Mouse (Mus musculus): ENCODE measurements around the gene Csf3. TPM values are rescaled to one million over a fixed set of nuclear protein-coding genes. Genes with fewer than 3 reads are reported as not detected.

The Csf3 gene
- polyA plus RNA-seq, 1 experiment from 2014 or later, result not detected

DNA sequence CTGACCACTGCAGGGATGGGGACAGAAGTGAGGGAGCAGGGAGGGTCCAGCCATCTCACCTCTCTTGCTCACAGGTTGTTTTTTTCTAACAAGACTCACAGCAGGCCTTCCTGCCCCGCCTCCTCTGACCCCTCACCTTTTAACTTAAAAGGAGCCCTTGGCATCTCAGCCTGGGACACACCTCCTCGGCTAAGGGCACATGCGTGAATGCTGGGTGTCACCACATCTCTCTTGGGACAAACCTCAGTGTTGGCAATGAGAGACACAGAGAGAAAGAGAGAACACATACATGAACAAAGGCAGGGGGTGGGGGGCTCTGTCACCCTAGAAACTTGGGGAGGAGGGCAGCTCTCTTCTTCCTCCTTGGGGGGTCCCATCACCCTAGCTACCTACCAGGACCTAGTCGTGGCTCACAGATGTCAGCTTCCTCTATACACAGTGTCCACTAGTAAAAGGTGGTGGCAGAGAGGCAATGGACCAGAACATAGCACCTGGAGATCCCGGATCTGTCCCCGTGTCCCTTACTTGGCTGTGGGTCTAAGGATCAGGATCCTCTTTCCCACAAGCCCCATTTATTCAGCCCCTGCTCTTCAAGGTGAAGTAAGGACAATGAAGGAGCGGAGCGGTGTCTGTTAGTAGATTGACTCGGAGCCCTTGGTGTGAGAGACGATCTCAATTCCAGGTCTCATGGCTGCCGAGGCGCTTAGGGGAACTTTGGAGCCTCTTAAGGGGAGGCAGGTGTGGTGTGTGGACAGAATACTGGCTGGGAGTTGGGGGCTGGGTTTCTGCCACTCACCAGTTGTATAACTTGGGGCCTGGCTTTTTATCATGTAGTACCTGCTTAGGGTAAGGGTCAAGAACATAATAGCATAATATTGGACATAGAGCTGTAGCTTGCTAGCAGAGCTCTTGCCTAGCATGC is 45.1 kb downstream of the Csf3 start:
- H3K4me3 ChIP-seq (ENCODE audit: low read depth, low read length), result no peak overlapping the region
- H3K27me3 ChIP-seq (replicated peaks; ENCODE audit: control insufficient read depth, insufficient read depth, low read length), result no peaks in the 10 kb centered on the region
- ATAC-seq (replicated peaks; ENCODE audit: low FRiP score, low TSS enrichment, low read depth) (no peak), DNase-seq (ENCODE audit: low spot score) (no peak)
- H3K9ac ChIP-seq (ENCODE audit: low read length), result no peak overlapping the region
- peak overlapping the region; percentile 41 for H3K4me2 ChIP-seq (ENCODE audit: low read length)
- H3K36me3 ChIP-seq (ENCODE audit: control insufficient read depth, insufficient read depth, low read length), result no peaks in the 10 kb centered on the region; the same call in 1 of the 2 replicates
- no peaks in the 10 kb centered on the region for H3K9me3 ChIP-seq (ENCODE audit: control insufficient read depth, low read length)
- WGBS, result 41% methylated on average over 12 of the region's 12 CpGs
- peak overlapping the region; percentile 73 for H3K27ac ChIP-seq (ENCODE audit: low read depth)
- H3K4me1 ChIP-seq (replicated peaks; ENCODE audit: control insufficient read depth, insufficient read depth, low read length), result peaks cover 84% of the 10 kb centered on the region

DNA sequence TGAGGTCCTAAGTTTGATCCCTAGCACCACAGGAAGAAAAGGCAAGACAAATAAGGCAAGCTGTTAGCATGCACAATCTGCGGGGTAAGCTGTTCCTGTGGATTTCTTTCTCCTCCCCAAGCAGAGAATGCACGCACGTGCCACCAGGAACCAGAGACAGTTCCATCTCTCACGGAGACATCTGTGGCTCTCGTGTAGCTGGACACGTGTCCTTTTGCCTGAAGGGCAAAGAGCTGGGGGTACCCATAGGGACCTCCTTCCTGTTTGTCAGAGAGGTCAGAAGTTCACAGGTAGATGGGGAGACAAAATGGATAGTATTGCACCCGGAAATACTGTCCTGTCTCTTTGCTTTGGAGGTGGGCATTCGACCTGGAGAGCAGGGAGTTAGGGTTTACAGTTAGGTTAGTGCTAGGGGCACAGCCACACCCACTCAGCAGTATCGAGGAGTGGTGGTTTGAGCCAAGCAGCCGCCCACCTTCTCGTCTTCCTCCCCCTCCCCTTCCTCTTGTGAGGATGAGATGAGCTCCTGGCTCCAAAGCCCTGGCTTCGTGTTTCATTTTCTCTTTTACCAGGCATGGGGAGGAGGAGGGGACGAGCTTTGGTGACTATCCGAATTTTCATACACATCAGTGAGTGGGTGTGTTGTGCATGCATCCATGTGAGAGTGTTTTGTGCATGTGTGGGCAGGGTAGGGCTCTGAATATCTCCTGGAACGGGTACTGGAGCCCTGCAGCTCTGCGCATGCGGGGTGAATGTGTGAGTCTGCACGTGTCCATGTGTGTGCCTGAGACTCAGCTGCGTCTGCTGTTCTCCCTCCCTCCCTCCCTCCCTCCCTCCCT is 46.0 kb downstream of the Csf3 start:
- H3K9me3 ChIP-seq (ENCODE audit: control insufficient read depth, low read length), result no peaks in the 10 kb centered on the region
- peak; percentile 52; the same call in 1 of the 2 replicates for ATAC-seq (replicated peaks; ENCODE audit: low FRiP score, low TSS enrichment, low read depth)
- H3K27ac ChIP-seq (ENCODE audit: low read depth), result peak overlapping the region; percentile 73
- peaks cover 91% of the 10 kb centered on the region for H3K4me1 ChIP-seq (replicated peaks; ENCODE audit: control insufficient read depth, insufficient read depth, low read length)
- no peaks in the 10 kb centered on the region for H3K27me3 ChIP-seq (replicated peaks; ENCODE audit: control insufficient read depth, insufficient read depth, low read length)
- no peaks in the 10 kb centered on the region; the same call in 1 of the 2 replicates for H3K36me3 ChIP-seq (ENCODE audit: control insufficient read depth, insufficient read depth, low read length)
- peak overlapping the region; percentile 41 for H3K4me2 ChIP-seq (ENCODE audit: low read length)
- H3K4me3 ChIP-seq (ENCODE audit: low read depth, low read length), result peak overlapping the region; percentile 12
- WGBS, result 4% methylated on average over 19 of the region's 19 CpGs
- DNase-seq (ENCODE audit: low spot score), result peak; percentile 80
- H3K9ac ChIP-seq (ENCODE audit: low read length), result no peak overlapping the region

DNA sequence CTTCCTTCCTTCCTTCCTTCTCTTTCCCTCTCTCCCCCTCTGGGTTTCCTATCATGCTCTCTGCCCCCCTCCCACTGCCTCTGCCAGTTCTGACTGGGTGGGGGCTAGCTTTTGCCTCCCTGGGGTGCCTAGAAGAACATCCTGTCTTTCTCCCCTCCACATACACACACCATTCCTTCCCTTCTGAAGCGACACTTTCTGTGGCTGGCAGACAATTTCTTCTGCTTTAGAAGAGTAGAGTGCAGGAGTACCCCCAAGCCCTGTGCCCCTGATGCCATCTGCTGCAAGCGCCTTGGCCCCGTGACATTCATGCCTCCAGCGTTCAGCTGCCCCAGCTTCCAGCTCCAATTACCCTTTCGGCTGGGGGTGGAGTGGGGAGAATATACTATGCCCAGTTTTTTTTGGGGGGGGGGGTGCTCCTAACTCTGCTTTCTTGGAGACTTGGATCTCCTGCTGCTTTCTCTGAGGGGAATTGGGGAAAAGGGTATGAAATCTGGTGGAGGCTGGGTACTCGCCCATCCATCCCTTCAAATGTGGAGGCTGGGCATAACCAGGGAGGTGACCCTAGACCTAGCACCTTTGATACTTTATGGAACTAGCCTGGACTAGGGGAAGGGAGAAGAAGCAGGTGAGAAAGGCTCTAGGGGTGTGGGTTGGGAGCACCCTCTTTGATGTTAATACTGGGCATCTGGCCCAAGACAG is 46.9 kb downstream of the Csf3 start:
- peak overlapping the region; percentile 16 for H3K4me3 ChIP-seq (ENCODE audit: low read depth, low read length)
- WGBS, result 26% methylated on average over 6 of the region's 6 CpGs

DNA sequence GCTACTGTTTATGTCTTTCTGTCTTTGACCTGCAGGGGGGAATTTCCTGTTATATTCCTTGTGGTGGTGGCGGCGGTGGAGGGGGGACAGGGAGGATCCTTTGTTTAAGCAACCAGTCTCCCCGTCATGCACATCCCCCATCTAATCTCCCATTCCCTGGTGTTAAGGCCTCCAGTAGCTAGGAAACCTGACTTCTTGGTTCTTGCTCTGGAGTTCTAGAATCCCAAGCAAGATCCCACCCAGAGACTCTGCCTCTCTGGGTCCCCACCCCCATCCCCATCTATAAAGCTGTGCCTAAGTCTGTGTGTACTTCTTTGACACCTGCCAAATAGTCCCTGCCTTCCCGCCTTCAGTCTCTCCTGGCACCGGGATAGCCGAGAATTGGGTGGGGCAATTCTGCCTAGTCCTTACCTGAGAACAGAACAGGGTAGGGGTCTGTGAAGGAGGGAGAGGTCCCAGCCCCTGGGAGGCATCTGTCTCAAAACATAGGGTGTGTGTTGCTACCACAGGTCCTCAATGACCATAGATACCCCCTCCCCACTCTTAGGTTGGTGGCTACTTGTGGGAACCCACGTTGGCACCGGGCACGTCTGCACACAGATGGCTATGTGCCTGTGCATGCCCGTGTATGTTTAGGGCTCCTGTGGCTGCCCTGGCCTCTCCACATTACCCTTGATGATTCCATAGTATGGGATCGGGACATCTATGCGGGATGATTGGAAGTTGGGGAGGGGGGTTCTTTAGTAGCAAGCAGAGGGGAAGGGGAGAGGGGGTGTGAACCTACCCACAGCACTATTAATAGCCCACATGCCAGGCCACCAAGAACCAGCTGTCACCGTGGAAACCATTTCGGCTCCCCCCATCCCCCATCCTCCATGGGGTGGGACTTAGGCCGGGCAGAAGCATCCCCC is 47.7 kb downstream of the Csf3 start:
- Histone ChIP-seq H3K9ac (ENCODE audit: low read length) (peak overlapping the region; percentile 16), H3K36me3 (ENCODE audit: control insufficient read depth, insufficient read depth, low read length) (peaks cover 4% of the 10 kb centered on the region), H3K27me3 (replicated peaks; ENCODE audit: control insufficient read depth, insufficient read depth, low read length) (no peaks in the 10 kb centered on the region), H3K9me3 (ENCODE audit: control insufficient read depth, low read length) (no peaks in the 10 kb centered on the region), H3K4me3 (ENCODE audit: low read depth, low read length) (peak overlapping the region; percentile 16; the same call in 1 of the 2 replicates), H3K4me1 (replicated peaks; ENCODE audit: control insufficient read depth, insufficient read depth, low read length) (peaks cover 96% of the 10 kb centered on the region), H3K4me2 (ENCODE audit: low read length) (peak overlapping the region; percentile 39), H3K27ac (ENCODE audit: low read depth) (peak overlapping the region; percentile 73)
- 22% methylated on average over 15 of the region's 15 CpGs for WGBS
- ATAC-seq (replicated peaks; ENCODE audit: low FRiP score, low TSS enrichment, low read depth) (no peak), DNase-seq (ENCODE audit: low spot score) (no peak)

More for the DNA sequence above, 46.9 kb downstream of the Csf3 start:
- 0 out of 2 replicates have a peak overlapping the region, but pooled peaks have one; percentile 23 for H3K9ac ChIP-seq (ENCODE audit: low read length)
- H3K4me2 ChIP-seq (ENCODE audit: low read length), result peak overlapping the region; percentile 39
- H3K4me1 ChIP-seq (replicated peaks; ENCODE audit: control insufficient read depth, insufficient read depth, low read length), result peaks cover 97% of the 10 kb centered on the region
- H3K27me3 ChIP-seq (replicated peaks; ENCODE audit: control insufficient read depth, insufficient read depth, low read length), result no peaks in the 10 kb centered on the region
- ATAC-seq (replicated peaks; ENCODE audit: low FRiP score, low TSS enrichment, low read depth) (no peak), DNase-seq (ENCODE audit: low spot score) (no peak)
- peak overlapping the region; percentile 73 for H3K27ac ChIP-seq (ENCODE audit: low read depth)
- H3K9me3 ChIP-seq (ENCODE audit: control insufficient read depth, low read length), result no peaks in the 10 kb centered on the region
- H3K36me3 ChIP-seq (ENCODE audit: control insufficient read depth, insufficient read depth, low read length), result no peaks in the 10 kb centered on the region; the same call in 1 of the 2 replicates

DNA sequence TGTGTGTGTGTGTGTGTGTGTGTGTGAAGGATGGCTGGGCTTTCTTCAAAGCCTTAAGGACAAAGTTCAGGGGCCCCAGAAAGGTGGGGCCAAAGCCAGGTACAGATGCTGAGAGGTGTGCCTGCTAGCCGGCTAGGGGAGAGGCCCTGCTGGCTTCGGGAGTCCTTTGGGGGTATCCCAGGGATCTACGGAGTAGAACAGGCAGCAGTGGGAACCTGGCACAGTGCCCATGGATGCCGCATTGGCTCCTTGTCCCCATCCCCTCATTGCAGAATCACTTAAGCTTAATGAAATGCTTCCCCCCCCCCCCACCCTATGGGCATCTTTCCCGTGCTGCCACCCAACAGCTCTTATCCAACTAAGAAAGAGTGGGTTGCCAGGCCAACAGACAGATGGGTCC is 48.7 kb downstream of the Csf3 start:
- Histone ChIP-seq H3K27me3 (replicated peaks; ENCODE audit: control insufficient read depth, insufficient read depth, low read length) (no peaks in the 10 kb centered on the region), H3K4me1 (replicated peaks; ENCODE audit: control insufficient read depth, insufficient read depth, low read length) (peaks cover 94% of the 10 kb centered on the region), H3K4me3 (ENCODE audit: low read depth, low read length) (no peak overlapping the region), H3K4me2 (ENCODE audit: low read length) (peak overlapping the region; percentile 39), H3K9me3 (ENCODE audit: control insufficient read depth, low read length) (no peaks in the 10 kb centered on the region), H3K27ac (ENCODE audit: low read depth) (peak overlapping the region; percentile 73), H3K36me3 (ENCODE audit: control insufficient read depth, insufficient read depth, low read length) (peaks cover 9% of the 10 kb centered on the region), H3K9ac (ENCODE audit: low read length) (0 out of 2 replicates have a peak overlapping the region, but pooled peaks have one; percentile 16)
- no peak for ATAC-seq (replicated peaks; ENCODE audit: low FRiP score, low TSS enrichment, low read depth)
- DNase-seq (ENCODE audit: low spot score), result no peak
- 20% methylated on average over 5 of the region's 5 CpGs for WGBS

DNA sequence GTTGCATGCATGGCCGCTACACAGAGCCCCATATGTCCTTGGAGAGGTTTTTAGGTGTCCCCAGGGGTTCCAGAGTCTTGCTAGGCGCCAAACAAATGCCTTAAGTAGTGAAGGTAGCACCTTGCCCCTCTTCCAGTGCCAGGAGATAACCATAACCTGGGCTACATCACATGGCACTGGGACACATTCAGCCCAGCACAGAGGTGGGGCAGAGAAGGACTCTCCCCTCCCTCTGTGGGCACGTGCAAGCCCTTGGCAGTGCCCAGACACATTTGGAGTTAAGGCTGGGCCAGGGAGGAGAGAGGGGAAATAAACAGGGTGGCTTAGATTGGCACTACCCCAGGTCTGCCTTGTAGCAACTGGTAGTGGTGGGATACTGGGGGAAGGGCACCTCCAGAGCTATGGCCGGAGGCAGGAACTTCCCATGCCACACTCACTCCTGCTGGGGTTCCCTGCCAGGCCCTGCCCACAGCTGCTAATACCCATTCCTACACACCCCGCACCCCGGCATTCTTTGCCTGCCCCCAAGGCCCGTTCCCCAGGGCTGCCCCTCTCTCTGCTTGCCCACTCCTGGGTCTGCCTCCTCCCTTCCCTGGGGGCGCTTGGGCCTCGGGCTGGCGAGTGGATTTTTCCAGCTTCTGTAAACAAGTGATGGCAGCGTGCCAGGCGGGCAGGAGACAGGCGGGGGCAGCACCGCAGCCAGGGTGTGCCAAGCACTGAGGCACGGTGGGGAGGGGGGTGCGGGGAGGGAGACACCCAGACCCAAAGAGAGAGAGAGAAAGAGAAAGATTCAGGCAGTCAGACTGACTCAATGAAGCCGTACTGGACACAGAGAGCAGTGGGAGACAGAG is 49.5 kb downstream of the Csf3 start:
- no peaks in the 10 kb centered on the region for H3K27me3 ChIP-seq (replicated peaks; ENCODE audit: control insufficient read depth, insufficient read depth, low read length)
- H3K36me3 ChIP-seq (ENCODE audit: control insufficient read depth, insufficient read depth, low read length), result peaks cover 14% of the 10 kb centered on the region
- H3K9ac ChIP-seq (ENCODE audit: low read length), result 0 out of 2 replicates have a peak overlapping the region, but pooled peaks have one; percentile 22
- H3K9me3 ChIP-seq (ENCODE audit: control insufficient read depth, low read length), result no peaks in the 10 kb centered on the region
- peak overlapping the region; percentile 39 for H3K4me2 ChIP-seq (ENCODE audit: low read length)
- peak overlapping the region; percentile 73 for H3K27ac ChIP-seq (ENCODE audit: low read depth)
- DNase-seq (ENCODE audit: low spot score) (no peak), ATAC-seq (replicated peaks; ENCODE audit: low FRiP score, low TSS enrichment, low read depth) (no peak)
- WGBS, result 28% methylated on average over 17 of the region's 17 CpGs
- peaks cover 89% of the 10 kb centered on the region for H3K4me1 ChIP-seq (replicated peaks; ENCODE audit: control insufficient read depth, insufficient read depth, low read length)
- H3K4me3 ChIP-seq (ENCODE audit: low read depth, low read length), result no peak overlapping the region

DNA sequence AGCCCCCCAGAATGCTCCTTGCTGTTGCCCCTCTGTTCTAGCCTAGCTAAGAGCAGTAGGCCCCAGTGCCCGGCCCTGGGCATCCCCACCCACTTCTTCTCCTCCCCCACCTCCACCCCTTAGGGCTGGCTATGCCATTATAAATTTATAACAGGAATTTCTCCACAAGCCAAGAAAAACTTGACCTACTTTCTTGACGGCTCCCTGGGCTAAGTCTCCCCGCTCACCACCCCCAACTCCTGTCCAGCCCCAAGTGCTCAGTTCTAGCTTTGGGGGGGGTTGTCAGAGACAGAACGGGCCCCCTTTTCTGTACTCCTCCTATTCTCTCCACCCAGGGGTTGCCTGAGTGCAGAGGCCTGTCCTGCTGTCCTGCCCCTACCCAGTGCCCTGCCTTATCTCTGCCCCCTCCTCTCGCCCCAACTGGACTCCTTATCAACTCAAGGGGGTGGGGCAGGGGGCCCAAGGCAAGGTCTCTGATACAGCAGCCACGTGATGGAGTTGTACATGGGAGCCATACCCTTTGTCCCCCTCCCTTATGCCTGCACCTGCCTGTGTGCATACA is 50.2 kb downstream of the Csf3 start:
- no peak for DNase-seq (ENCODE audit: low spot score)

More for the DNA sequence above, 50.2 kb downstream of the Csf3 start:
- H3K4me2 ChIP-seq (ENCODE audit: low read length), result peak overlapping the region; percentile 39
- H3K36me3 ChIP-seq (ENCODE audit: control insufficient read depth, insufficient read depth, low read length), result peaks cover 21% of the 10 kb centered on the region
- peaks cover 86% of the 10 kb centered on the region for H3K4me1 ChIP-seq (replicated peaks; ENCODE audit: control insufficient read depth, insufficient read depth, low read length)
- no peaks in the 10 kb centered on the region for H3K9me3 ChIP-seq (ENCODE audit: control insufficient read depth, low read length)
- WGBS, result 28% methylated on average over 6 of the region's 6 CpGs
- peak overlapping the region; percentile 73 for H3K27ac ChIP-seq (ENCODE audit: low read depth)
- no peaks in the 10 kb centered on the region for H3K27me3 ChIP-seq (replicated peaks; ENCODE audit: control insufficient read depth, insufficient read depth, low read length)
- peak; percentile 50 for ATAC-seq (replicated peaks; ENCODE audit: low FRiP score, low TSS enrichment, low read depth)
- H3K9ac ChIP-seq (ENCODE audit: low read length), result 0 out of 2 replicates have a peak overlapping the region, but pooled peaks have one; percentile 22
- 0 out of 2 replicates have a peak overlapping the region, but pooled peaks have one; percentile 1 for H3K4me3 ChIP-seq (ENCODE audit: low read depth, low read length)

Measured in intestine, embryonic 14.5 days (tissue).